Mouse (Mus musculus) C2C12 (cell line): ENCODE measurements at regions not wholly inside any gene's neighbourhood (a gene's known extent, or its start where the extent isn't known, plus 50 kb on each side); places are given as distances from the start of the nearest gene placed in this dataset.

Experiments
- CTCF ChIP-seq: IDR thresholded peaks from one replicate; pipeline ENCODE4 v1.5.1; 2011; ENCODE audit not compliant: control insufficient read depth, insufficient read depth, insufficient read length
- MAX ChIP-seq: IDR thresholded peaks from one replicate; pipeline ENCODE4 v1.6.1; 2011; ENCODE audit warnings: mild to moderate bottlenecking, control low read depth
- MYOD1 ChIP-seq: IDR thresholded peaks from one replicate; pipeline ENCODE4 v1.6.1; 2011; ENCODE audit warnings: low read depth; ENCODE audit not compliant: control insufficient read depth, insufficient read length
- USF1 ChIP-seq: IDR thresholded peaks from one replicate; pipeline ENCODE4 v1.6.1; 2011; ENCODE audit warnings: low read depth, mild to moderate bottlenecking, control low read depth, moderate library complexity

- no peak for TF ChIP-seq MAX
- TF ChIP-seq CTCF, result no peak
- TF ChIP-seq MYOD1, result no peak
- TF ChIP-seq USF1, result no peak
Observed at GRCm38 (mm10) chr13:110471526-110471925, 76.7 kb downstream of the Plk2 start.
